Mouse (Mus musculus) naive thymus-derived CD4-positive, alpha-beta T cell, adult 2 months (primary cell): ENCODE measurements at regions not wholly inside any gene's neighbourhood (a gene's known extent, or its start where the extent isn't known, plus 50 kb on each side); places are given as distances from the start of the nearest gene placed in this dataset.

Source experiments
- DNase-seq: peaks from one replicate; pipeline ENCODE4 v3.0.0-alpha.2; 2011; ENCODE audit warnings: low read depth

DNA sequence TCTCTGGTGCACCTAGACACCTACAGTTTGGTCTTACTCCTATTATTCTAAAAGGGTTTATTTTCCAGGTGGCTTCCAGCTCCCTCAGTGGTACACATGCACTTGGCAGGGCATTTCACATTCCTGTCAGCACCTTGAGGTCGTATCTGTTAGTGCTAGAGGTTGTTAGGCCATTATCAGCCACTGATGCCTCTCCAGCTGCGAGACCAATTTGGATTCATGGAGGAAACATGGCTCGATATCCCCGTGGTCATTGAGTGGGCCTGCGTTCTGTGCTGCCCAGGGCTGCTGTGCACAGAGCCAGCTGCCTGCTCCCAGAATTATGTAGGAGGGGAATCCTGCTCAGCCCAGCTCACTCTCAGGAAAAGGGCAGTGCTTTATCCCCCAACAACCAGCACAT lies 60.1 kb upstream of the Irx1 start:
- no peak for DNase-seq

GRCm38 (mm10) chr13:72043930-72044470 lies 80.5 kb upstream of the Irx1 start:
- DNase-seq = no peak

DNA sequence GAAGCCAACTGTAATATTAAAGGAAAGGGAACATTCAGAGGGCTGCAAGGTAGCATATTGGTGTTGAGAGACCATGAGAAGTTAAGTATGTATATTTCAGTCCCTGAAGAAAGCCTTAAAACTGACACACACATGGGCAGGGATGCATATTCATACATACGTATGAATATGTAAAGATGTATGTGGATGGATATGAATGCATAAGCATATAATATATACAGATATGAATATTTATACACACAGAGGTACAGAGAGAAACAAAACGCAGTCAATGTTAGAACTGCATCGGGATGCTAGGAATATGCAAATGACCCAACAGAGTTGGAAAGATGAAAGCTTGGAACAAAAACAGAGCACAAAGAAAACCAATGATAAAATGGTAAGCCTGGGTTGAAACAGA lies 92.9 kb upstream of the Irx1 start:
- no peak for DNase-seq

GRCm38 (mm10) chr13:72061659-72062058 lies 98.1 kb upstream of the Irx1 start:
- no peak for DNase-seq

- DNase-seq = no peak
Measured at GRCm38 (mm10) chr13:72063278-72063761, 99.8 kb upstream of the Irx1 start.

- DNase-seq = no peak
Measured at GRCm38 (mm10) chr13:72096585-72096984, 133.1 kb upstream of the Irx1 start.

- no peak for DNase-seq
Measured at GRCm38 (mm10) chr13:72097268-72097667, 133.7 kb upstream of the Irx1 start.

DNA sequence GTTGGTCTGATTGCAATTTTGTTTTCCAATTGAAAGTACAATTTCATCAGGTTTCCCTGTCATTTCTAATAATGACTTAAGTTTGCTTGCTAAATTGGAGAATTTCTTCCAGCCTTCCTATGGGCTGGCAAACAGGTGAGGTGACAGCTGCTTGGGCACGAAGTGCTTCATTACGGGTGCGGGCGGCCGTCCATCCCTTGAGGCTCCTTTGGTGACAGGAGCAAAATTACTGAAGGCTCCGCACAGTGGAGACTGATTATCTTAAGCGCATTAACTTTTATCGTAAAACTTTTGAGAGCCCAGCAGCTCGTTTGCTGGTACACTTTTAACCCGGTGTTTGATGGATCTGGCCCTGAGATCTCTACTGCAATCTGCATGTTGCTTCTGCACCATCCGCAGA lies 134.3 kb upstream of the Irx1 start:
- DNase-seq = no peak

DNA sequence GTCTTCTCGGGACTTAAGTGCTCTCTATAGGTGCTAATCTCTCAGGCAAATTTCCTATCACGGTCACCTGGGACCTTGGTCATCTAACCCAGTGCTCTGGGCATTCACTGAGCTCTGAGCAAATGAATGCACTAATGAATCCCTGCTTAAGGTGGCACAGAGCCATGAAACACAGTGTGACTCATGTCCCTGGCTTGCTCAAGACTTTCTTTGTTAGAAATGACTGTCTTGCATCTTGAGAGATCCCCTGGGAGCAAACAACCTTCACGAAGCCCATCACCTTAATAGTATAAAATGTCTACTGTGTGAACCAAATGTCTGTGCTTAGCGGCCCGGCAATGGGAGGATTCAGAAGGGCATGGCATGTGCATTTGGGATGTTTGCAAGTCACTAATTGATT lies 137.2 kb upstream of the Irx1 start:
- no peak for DNase-seq

DNA sequence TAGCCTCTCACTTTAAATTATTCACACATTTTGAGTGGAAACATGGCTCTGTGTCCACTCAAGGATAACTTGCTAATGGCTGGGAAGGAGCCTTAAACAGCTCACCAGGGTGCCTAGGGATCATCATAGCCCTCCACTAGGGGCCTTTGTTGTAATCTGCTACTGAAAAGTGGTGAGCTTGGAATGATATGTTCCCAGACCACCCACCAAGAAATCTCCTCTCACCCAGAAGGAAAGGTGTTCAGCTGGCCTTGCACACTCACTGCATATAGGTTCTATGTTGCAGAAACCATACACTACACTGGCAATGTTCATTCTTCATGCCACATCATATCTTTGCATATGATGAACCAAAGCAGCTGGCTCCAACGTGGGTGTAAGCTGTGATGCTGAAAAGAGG lies 145.1 kb upstream of the Irx1 start:
- DNase-seq = no peak

DNA sequence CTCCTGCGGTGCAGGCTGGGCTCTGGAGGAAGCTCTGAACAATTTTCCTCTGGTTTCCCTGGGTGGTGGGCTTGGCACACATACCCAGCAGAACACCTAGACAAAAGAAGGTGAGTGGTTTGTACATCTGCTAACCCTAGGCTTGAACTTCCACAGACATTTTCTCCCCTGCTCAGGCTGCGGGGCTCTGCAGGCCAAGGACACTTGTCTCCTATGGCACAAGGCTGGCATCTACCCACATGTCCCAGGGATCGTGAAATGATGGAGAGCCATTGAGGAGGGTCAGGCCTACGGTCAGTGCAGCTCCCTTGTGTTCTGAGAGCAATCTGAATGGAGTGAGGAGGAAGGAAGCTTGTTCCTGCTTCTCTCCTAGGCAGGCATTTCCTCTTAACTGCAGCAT lies 150.4 kb upstream of the Irx1 start:
- no peak for DNase-seq

GRCm38 (mm10) chr13:72114776-72115663 lies 151.5 kb upstream of the Irx1 start:
- DNase-seq = no peak

DNA sequence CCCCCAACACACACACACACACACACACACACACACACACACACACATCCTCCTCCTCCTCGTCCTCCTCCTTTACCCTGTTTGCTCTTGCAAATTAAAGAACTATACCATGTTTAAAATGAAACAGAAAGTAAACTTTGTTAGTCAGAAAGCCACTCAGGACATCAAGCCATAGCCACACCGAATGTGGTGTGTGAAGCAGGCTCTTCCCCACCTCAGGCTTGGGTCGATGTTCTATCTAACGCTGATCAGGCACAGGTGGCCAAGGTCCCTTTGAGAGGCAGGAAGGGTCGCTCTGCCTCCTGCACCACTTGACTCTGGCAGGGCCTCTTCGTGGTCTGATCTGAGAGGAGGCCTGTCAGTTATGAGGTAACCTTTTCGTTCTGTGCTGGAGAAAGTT lies 156.9 kb upstream of the Irx1 start:
- peak; percentile 2 for DNase-seq

GRCm38 (mm10) chr13:72120911-72121553 lies 157.5 kb upstream of the Irx1 start:
- no peak for DNase-seq

GRCm38 (mm10) chr13:72121554-72122229 lies 158.2 kb upstream of the Irx1 start:
- DNase-seq = no peak

GRCm38 (mm10) chr13:72122230-72122627 lies 158.7 kb upstream of the Irx1 start:
- DNase-seq = no peak

- no peak for DNase-seq
Measured at GRCm38 (mm10) chr13:72128306-72128705, 164.8 kb upstream of the Irx1 start.

- no peak for DNase-seq
Measured at GRCm38 (mm10) chr13:72131341-72131740, 167.8 kb upstream of the Irx1 start.

DNA sequence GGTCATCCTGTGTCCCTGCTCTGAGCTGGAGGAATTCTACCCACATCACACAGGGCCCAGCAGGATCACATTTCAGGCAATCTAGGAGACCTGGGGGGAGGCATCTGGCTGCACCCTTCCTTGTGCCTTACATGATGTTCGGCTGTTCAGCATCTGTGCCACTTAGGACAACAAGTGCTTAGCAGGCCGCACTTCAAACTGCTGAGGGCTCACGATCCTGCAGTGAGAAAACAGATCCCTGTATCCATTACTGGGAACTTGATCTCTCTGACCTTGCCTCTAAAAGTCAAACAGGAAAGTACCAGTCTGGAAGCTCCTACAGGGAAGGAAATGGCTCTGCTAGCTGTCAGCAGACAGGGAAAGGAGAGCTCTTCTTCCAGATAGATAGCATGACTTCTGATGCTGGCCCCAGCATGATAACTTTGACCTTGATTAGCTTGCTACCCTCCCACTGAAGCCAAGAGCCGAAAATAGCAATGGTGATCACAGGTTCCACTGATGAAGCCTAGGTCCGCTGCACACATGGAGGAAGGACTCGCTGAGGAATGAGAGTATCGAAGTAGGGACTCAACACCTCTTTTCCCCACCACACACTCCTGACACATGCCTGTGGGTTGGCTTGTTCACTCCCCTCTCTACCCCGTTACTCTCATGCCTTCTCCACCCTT lies 170.7 kb upstream of the Irx1 start:
- no peak for DNase-seq

DNA sequence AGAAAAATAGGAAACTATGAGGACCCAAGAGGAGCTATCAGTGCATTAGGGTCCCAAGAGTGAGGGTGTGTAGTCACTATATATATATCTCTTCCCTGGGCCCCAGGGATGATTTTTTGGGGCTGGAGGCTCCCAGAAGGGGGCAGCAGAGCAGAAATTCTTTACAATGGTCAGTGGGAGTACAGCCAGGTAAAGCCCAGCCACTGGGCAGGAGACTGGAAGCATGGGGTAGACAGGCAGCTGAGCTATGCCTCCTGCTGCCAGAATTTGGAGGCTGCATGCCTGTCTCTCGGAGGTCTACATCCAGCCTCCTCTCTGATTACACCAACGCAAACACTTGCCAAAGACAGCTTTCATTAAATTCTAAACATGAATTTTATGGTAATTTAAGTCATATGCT lies 202.7 kb upstream of the Irx1 start:
- no peak for DNase-seq

GRCm38 (mm10) chr13:72167434-72167833 lies 203.9 kb upstream of the Irx1 start:
- DNase-seq = no peak

- DNase-seq = no peak
Measured at GRCm38 (mm10) chr13:72183636-72184035, 220.1 kb upstream of the Irx1 start.
